Mouse (Mus musculus) limb, embryonic 13.5 days (tissue): ENCODE measurements around the gene Hes6. TPM values are rescaled to one million over a fixed set of nuclear protein-coding genes. Genes with fewer than 3 reads are reported as not detected.

Experiments
- polyA plus RNA-seq: library from polyadenylated mRNA; unstranded; fragments of >200 nt; fragmentation: Nextera tagmentation; extraction: Ambion mirVana; gene quantifications from 2 replicates; pipeline ENCODE4 v1.2.1, GENCODE M21; 2015

The Hes6 gene
- polyA plus RNA-seq, 1 experiment from 2014 or later, result 117 TPM

Other genes with a start within 250 kb of the Hes6 start
- 2.7 and 3.1 TPM in 2 replicates for gene Ramp1, start 234.2 kb downstream of the Hes6 start, polyA plus RNA-seq
- 62.7 and 68.1 TPM in 2 replicates for gene Ube2f, start 163.7 kb downstream of the Hes6 start, polyA plus RNA-seq
- 11.9 and 14.0 TPM in 2 replicates for gene Scly, start 115.7 kb downstream of the Hes6 start, polyA plus RNA-seq
- gene Espnl, start 92.0 kb downstream of the Hes6 start, polyA plus RNA-seq, result 0.04 and 0.05 TPM in 2 replicates
- gene Klhl30, start 63.0 kb downstream of the Hes6 start, polyA plus RNA-seq, result 1.6 and 1.8 TPM in 2 replicates
- gene Erfe, start 47.6 kb downstream of the Hes6 start, polyA plus RNA-seq, result 2.0 and 2.1 TPM in 2 replicates
- 163 and 172 TPM in 2 replicates for gene Ilkap, start 15.2 kb downstream of the Hes6 start, polyA plus RNA-seq
- gene Per2, start 45.3 kb upstream of the Hes6 start, polyA plus RNA-seq, result 3.3 TPM in 2 replicates
- 9.6 and 10.0 TPM in 2 replicates for gene Traf3ip1, start 80.6 kb upstream of the Hes6 start, polyA plus RNA-seq
- 5.5 and 6.3 TPM in 2 replicates for gene Asb1, start 126.5 kb upstream of the Hes6 start, polyA plus RNA-seq